Comparison of ENCODE assay signal across 12 mouse cellular contexts in the genomic region with DNA sequence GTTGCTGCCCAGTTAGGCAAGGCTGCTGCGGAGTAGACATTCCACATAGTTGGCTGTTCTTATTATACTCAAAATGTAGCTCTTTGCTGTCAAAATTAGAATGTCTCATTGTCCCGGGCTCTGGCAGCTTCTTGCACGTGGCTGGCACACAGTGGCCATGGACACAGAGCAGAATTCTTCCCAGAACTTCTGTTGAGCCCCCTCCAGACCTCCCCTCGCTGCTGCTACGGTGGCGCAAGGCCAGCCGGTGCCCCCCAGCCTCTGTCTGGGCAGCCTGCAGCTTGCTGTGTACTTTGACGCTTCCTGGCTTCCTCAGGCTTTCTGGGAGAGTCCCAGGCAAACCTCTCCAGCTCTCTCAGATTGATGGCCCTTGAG.
DNase-seq lines count a peak whose midpoint lies in the region; ATAC-seq lines count a peak whose summit lies in the region.
"Had no signal": no experiment of that assay in that cellular context is flagged by ENCODE, and none has a peak within 500 bp of the region (broad histone marks: within the 10 kb centered on the region; RNA-seq: fewer than 3 reads in every experiment).

No protein-coding gene starts in this region.

- no peak overlapping the region for H3K4me3 ChIP-seq in heart, embryonic 13.5 days
- no peak overlapping the region for H3K4me3 ChIP-seq in midbrain, embryonic 10.5 days
- H3K4me3 ChIP-seq in midbrain, embryonic 15.5 days = no peak overlapping the region
- no peak overlapping the region for H3K4me3 ChIP-seq in forebrain, embryonic 15.5 days
- H3K4me3 ChIP-seq in midbrain, embryonic 16.5 days (ENCODE audit: low read depth, low read length) = no peak overlapping the region
- H3K4me3 ChIP-seq: kidney, embryonic 15.5 days had no signal

- 55% methylated on average over 8 of the region's 8 CpGs for WGBS in heart, embryonic 13.5 days
- 83% methylated on average over 8 of the region's 8 CpGs for WGBS in midbrain, embryonic 10.5 days
- WGBS in midbrain, embryonic 15.5 days = 61% methylated on average over 8 of the region's 8 CpGs
- WGBS in forebrain, embryonic 15.5 days = 36% methylated on average over 8 of the region's 8 CpGs
- WGBS in midbrain, embryonic 16.5 days = 63% methylated on average over 8 of the region's 8 CpGs

- H3K9ac ChIP-seq in heart, embryonic 13.5 days = no peak overlapping the region
- no peak overlapping the region for H3K9ac ChIP-seq in midbrain, embryonic 15.5 days
- no peak overlapping the region for H3K9ac ChIP-seq in forebrain, embryonic 15.5 days (replicated peaks)
- no peak overlapping the region for H3K9ac ChIP-seq in midbrain, embryonic 16.5 days (ENCODE audit: low read depth, low read length)
- H3K9ac ChIP-seq: kidney, embryonic 15.5 days had no signal

- no peaks in the 10 kb centered on the region for H3K36me3 ChIP-seq in heart, embryonic 13.5 days
- H3K36me3 ChIP-seq in midbrain, embryonic 10.5 days = no peaks in the 10 kb centered on the region
- H3K36me3 ChIP-seq in midbrain, embryonic 15.5 days (replicated peaks) = no peaks in the 10 kb centered on the region
- no peaks in the 10 kb centered on the region for H3K36me3 ChIP-seq in forebrain, embryonic 15.5 days
- H3K36me3 ChIP-seq in midbrain, embryonic 16.5 days (ENCODE audit: control insufficient read depth, insufficient read depth, low read length) = no peaks in the 10 kb centered on the region
- H3K36me3 ChIP-seq: kidney, embryonic 15.5 days had no signal

- 0 out of 2 replicates have a peak overlapping the region, but pooled peaks have one; percentile 24 for H3K27ac ChIP-seq in heart, embryonic 13.5 days (replicated peaks)
- 0 out of 2 replicates have a peak overlapping the region, but pooled peaks have one; percentile 23 for H3K27ac ChIP-seq in midbrain, embryonic 10.5 days (replicated peaks)
- H3K27ac ChIP-seq in midbrain, embryonic 15.5 days = no peak overlapping the region
- H3K27ac ChIP-seq in forebrain, embryonic 15.5 days (replicated peaks) = 0 out of 2 replicates have a peak overlapping the region, but pooled peaks have one; percentile 42
- H3K27ac ChIP-seq in midbrain, embryonic 16.5 days (ENCODE audit: low read length) = no peak overlapping the region

- ATAC-seq in heart, embryonic 13.5 days (ENCODE audit: extremely low read depth, insufficient number of reproducible peaks, low FRiP score, low TSS enrichment) = no peak
- ATAC-seq in midbrain, embryonic 15.5 days (replicated peaks) = no peak
- peak; percentile 47; the same call in 1 of the 2 replicates for ATAC-seq in forebrain, embryonic 15.5 days (replicated peaks)
- ATAC-seq in midbrain, embryonic 16.5 days = peak; percentile 60; the same call in 1 of the 2 replicates

- no peaks in the 10 kb centered on the region for H3K27me3 ChIP-seq in heart, embryonic 13.5 days (replicated peaks)
- H3K27me3 ChIP-seq in midbrain, embryonic 10.5 days (ENCODE audit: low read depth, poor library complexity, severe bottlenecking) = no peaks in the 10 kb centered on the region
- no peaks in the 10 kb centered on the region for H3K27me3 ChIP-seq in midbrain, embryonic 15.5 days (replicated peaks)
- H3K27me3 ChIP-seq in forebrain, embryonic 15.5 days = no peaks in the 10 kb centered on the region
- H3K27me3 ChIP-seq in midbrain, embryonic 16.5 days (ENCODE audit: control insufficient read depth, insufficient read depth, low read depth, low read length) = no peaks in the 10 kb centered on the region
- H3K27me3 ChIP-seq: kidney, embryonic 15.5 days had no signal

- H3K4me2 ChIP-seq in heart, embryonic 13.5 days = no peak overlapping the region
- no peak overlapping the region for H3K4me2 ChIP-seq in midbrain, embryonic 15.5 days
- no peak overlapping the region for H3K4me2 ChIP-seq in forebrain, embryonic 15.5 days (replicated peaks)
- no peak overlapping the region for H3K4me2 ChIP-seq in midbrain, embryonic 16.5 days (ENCODE audit: low read length)
- H3K4me2 ChIP-seq: kidney, embryonic 15.5 days had no signal

- H3K4me1 ChIP-seq in heart, embryonic 13.5 days = peaks cover 26% of the 10 kb centered on the region
- peaks cover 20% of the 10 kb centered on the region for H3K4me1 ChIP-seq in midbrain, embryonic 10.5 days
- peaks cover 21% of the 10 kb centered on the region for H3K4me1 ChIP-seq in midbrain, embryonic 15.5 days
- H3K4me1 ChIP-seq in forebrain, embryonic 15.5 days = peaks cover 32% of the 10 kb centered on the region
- H3K4me1 ChIP-seq in midbrain, embryonic 16.5 days (ENCODE audit: control insufficient read depth, insufficient read depth, low read length) = peaks cover 18% of the 10 kb centered on the region

- no peak for DNase-seq in heart, adult 18-20 months
- DNase-seq in midbrain, embryonic 10.5 days (ENCODE audit: low spot score) = no peak
- DNase-seq in kidney, adult 9 months = no peak
- no peak for DNase-seq in gastrocnemius, adult 8-10 months (ENCODE audit: low spot score in 2 of 2)
- DNase-seq: adrenal gland, adult 2 months; gastrocnemius, postnatal 14 days; lung, postnatal 14 days had no signal

- H3K9me3 ChIP-seq in heart, embryonic 13.5 days = peaks cover 9% of the 10 kb centered on the region; the same call in 1 of the 2 replicates
- no peaks in the 10 kb centered on the region for H3K9me3 ChIP-seq in midbrain, embryonic 10.5 days (replicated peaks)
- H3K9me3 ChIP-seq in midbrain, embryonic 15.5 days = no peaks in the 10 kb centered on the region
- H3K9me3 ChIP-seq in forebrain, embryonic 15.5 days = no peaks in the 10 kb centered on the region
- peaks cover 7% of the 10 kb centered on the region; the same call in 1 of the 2 replicates for H3K9me3 ChIP-seq in midbrain, embryonic 16.5 days (replicated peaks; ENCODE audit: control insufficient read depth, low read length, poor library complexity, severe bottlenecking)
- H3K9me3 ChIP-seq: kidney, embryonic 15.5 days had no signal

Comparison
In these comparisons a context has a peak if more than half of its experiments do, and no peak if none do; other contexts are left out.
1. ATAC-seq: peak in forebrain, embryonic 15.5 days (single experiment) and midbrain, embryonic 16.5 days (single experiment); none in heart, embryonic 13.5 days (single experiment) and midbrain, embryonic 15.5 days (single experiment).
2. H3K27ac ChIP-seq: peak in heart, embryonic 13.5 days (single experiment), midbrain, embryonic 10.5 days (single experiment) and forebrain, embryonic 15.5 days (single experiment); none in midbrain, embryonic 15.5 days (single experiment) and midbrain, embryonic 16.5 days (single experiment).